Mouse (Mus musculus) ES-CJ7 (cell line): ENCODE data around the gene Fastkd2.

Experiments
- DNase-seq: peaks from one replicate; pipeline ENCODE4 v3.0.0; 2011; ENCODE audit warnings: low read depth, low spot score

Fastkd2 gene

DNA sequence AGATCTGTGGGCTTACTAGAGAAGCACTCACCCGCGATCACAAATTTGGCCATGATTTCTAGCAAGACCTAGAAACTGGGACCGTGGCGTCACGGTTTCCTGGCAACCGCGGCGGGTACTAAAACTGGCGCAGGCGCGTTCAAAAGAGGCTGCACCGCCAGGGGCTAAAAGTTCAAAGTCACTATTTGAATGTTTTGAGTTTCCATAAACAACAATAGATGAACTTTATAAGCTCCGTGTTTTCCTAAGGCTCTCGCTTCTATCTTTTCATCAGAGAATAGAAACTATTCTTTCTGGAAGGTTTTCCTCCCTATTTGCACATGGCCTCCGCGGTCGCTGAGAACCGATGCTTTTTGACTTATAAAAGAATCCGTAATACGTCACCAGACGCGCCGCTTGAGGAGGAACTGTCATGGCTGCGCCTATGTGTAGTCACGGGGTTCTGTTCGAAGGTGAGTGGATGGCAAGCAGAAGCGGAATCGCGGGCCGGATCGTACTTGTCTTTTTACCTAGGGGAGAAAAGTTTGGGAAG, at the start of gene Fastkd2, which contains the start of gene Mdh1b:
Fastkd2 (plus strand) TSS at position 375 of the 532 bp plus-strand sequence.
Mdh1b (minus strand) TSS at position 79 of the 532 bp plus-strand sequence.
- DNase-seq: peak; percentile 95

DNA sequence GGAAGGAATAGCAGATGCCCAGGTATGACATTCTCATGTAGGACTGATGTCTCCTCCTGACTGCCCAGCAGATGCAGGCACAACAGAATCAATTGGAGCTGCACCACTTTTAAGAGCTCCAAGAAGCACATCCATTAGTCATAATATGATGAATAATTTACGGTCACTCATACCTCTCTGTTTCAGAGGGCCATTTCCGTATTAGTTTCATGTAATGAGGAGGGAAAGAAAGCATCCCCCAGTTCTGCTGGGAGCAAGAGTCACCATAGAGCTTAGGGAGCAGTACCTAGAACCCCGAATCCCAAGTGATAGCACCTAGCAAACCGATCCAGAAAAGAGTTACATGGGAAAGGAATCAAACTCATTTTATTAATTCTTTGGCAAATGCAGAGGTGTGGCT, 43.6 kb upstream of the Fastkd2 start, which contains the start of gene Dytn:
Dytn (minus strand) TSS at position 101 of the 400 bp plus-strand sequence.
- DNase-seq: no peak

- no peak for DNase-seq
Measured at GRCm38 (mm10) chr1:63696861-63697260, 33.6 kb upstream of the Fastkd2 start.

DNA sequence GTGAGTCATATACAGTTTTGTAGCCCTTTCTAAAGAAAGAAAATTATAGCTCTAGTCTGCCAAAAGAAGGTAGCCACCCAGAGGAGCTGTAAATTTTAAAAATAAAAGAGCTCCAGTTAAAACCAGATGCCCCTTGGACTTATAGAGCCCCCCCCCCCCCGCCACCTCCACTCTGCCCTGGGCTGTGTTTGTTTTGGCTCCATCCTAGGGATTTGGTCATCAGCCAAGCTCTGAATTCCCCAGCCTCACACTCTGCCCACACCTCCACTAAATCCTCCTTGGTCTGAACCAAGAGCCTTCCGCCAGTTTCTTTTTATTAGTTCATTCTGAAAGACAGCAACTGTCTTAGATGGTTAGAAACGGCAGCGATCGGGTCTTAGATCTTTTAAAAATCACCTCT, 24.7 kb upstream of the Fastkd2 start:
- DNase-seq: no peak

DNA sequence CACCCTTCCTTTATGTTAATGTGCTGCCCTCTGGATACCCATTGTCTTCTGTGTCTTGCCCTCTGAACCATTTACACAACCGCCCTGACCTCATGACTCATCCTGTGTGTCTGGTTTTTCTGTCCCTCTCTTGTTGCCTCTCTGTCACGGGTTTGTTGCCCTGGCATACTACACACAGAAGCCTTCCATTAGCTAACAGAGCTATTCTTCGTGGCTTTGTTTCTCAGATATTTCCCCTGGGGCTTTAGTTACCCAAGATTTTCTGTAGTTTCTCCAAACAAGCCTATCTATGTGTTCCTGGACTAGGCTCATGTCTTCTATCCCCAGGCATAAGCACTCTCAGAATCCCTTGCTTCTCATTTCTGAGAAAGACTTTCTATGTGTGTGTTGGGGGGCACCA, 21.5 kb upstream of the Fastkd2 start:
- DNase-seq: no peak

DNA sequence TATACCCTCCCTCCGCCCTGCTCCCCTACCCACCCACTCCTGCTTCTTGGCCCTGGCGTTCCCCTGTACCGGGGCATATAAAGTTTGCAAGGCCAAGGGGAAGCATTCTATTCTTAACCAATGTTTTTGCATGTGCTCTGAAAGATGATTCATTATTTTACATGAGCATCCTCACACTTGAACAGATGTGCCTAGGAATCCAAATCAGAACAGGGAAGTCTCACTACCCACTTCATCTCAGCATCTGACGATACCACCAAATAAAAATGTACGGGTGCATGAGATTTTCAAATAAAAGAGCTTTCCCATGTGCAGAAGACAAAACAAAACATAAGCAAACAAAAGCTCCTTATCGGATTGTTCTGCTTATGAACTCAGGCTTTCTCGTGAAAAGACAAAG, 10.3 kb upstream of the Fastkd2 start:
- DNase-seq: no peak

DNA sequence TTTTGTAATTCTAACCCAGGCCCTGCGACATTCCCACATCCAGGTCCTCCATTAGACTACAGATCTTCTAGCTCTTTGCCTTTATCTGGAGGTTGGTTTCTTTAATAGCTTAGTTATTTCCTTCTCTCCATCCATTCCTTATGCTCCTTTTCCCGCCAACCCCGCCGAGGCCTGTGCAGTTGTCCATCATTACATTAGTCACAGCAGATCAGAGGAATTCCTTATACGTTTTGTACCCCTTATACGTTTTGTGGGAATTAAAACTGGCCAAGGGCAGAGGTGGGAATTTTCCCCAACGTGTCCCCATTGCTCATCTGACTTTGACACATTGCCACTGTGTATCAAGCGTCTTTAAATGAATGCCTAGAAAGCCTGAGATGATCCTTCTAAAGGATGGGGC, 618 bp upstream of the Fastkd2 start:
- no peak for DNase-seq

DNA sequence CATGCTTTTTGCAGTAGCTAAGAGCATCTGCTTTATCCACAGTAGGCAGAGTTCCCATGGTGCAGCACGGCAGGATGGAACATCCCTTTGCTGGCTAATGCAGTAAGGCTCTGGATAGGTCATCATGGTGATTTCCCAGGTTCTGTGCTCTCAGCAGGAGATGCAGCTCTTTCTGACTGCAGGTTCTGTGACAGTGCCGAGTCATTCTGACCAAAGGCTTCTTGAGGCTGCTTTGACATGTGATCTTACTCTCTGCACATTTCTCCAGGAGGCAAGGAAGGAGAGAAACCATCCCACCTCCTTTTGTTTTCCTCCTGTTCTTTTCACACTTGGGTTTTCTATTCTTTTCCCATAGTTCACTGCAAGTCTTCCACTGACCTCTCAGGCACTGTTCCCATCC, 25.6 kb downstream of the Fastkd2 start:
- DNase-seq: peak; percentile 24

DNA sequence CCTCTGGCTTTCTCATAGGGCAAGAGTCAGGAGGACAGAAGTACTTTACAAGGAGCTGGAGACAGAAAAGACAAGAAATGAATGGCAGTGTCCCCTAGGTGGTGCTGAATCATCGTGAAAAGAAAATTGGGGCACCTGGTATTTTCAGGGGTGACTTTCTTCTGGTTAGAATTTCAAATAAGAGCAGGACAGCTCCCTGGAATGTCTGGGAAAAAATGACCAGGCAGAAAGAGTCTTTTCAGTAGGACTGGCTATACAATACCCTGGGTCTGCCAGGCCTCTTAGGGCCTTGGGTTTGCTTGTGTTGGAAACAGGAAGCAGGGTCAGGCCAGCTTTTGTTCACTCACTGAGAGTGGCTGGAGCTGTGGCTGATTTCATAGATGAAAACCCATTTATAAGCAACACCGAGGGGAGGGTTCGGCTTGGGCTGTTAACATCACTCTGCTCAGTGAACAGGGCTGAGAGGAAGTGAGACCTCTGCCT, 32.8 kb downstream of the Fastkd2 start:
- peak; percentile 11 for DNase-seq

GRCm38 (mm10) chr1:63763881-63764386, 33.5 kb downstream of the Fastkd2 start:
- no peak for DNase-seq

DNA sequence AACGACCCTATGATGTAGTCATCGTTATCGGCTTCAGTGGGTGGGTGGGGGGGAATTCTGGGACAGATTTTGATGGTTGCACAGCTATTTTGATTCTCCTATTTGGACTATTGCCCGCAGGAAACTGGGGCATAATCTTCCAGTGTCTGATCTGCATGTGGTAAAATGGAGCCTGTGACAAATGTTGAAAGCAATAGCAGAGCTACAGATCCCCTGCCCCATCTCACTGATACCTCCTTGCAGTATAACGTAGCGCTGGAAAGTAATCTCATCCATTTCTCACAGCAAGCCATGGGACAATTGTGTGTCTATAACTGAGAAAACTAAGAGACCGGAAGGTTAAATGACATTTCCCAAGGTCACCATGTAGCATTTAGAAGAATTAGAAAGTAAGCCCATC, 34.0 kb downstream of the Fastkd2 start:
- no peak for DNase-seq

- DNase-seq: no peak
Measured at GRCm38 (mm10) chr1:63768112-63768511, 37.7 kb downstream of the Fastkd2 start.

DNA sequence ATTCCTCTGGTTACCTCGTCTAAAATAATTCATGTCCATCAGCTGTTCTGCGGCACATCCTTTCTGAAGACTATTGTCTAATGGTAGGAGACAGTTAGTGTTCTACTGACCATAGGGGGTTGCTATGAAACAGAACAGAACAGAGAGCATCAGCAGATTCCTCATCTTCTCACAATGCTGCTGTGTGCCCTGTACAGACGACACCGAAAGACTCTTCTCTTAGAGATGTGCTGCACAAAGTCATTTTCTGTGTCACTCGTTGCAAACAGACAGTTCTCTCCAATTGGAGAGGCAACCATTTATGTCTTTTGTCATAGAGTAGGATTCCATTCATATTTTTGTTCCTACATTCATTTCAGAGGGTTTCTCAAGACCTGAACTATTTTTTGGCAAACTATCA, 38.8 kb downstream of the Fastkd2 start, which contains the start of gene 4933402D24Rik:
4933402D24Rik (minus strand) TSS at position 101 of the 400 bp plus-strand sequence.
- no peak for DNase-seq

GRCm38 (mm10) chr1:63770309-63770708, 39.9 kb downstream of the Fastkd2 start:
- no peak for DNase-seq

DNA sequence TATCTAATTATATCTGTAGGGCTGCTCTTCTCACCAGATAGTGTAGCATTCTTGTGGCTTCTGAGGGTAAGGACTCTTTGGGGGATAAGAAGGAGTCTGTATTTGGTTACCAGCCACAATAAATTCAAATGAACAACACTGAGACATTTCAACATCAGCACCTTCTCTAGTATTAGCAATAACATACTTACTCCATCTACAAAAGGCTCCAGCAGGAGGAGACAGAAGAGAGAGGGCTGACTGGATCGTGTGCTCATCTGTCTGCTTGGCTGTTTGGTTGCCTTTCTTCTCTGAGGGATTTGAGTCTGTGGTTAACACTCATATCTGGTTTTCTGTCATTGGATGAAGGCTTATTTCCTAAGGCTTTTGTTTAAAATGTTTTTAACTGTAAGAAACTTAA, 46.0 kb downstream of the Fastkd2 start:
- DNase-seq: no peak

GRCm38 (mm10) chr1:63776902-63777630, 46.7 kb downstream of the Fastkd2 start:
- no peak for DNase-seq

DNA sequence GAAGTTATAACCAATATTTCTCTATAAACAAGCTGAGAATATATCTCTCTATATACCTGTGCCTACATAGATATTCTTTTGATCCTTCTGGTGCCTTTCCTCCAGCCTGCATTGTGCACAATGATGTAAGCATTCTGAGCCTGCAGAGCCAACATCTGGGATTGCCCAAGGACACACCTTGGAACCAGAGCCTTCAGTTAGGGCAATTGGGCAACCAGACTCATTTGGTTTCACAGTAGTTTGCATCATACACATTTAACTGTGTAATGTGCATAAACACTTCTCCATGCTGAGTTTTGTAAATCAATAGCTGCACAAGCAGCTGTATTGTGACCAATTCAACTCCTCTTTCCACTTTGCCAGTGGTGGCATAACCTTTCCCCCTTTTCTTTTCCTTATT, 63.9 kb downstream of the Fastkd2 start:
- DNase-seq: no peak
